Mouse (Mus musculus): ENCODE measurements around the gene Bcas1.

DNA sequence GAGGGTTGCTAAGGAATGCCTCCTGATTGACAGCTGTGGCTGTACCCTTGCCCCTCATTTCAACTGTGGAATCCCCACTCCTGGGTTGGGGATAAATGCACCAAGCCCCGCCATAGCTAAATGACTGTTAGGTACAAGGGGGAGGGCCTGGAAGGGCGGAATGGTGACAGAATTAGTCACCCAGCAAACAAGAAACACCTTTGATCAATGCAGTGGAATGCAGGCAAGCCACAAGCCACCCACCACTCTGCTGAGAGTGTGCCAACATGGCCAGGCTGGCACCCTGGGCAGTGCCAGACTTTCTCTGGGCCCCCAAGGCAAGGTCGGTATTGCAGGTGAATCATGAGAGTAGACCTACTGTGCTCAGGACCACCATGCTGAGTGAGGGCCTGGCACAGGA is 3.5 kb downstream of the Bcas1 start:
- TF ChIP-seq ZNF384 (IDR thresholded peaks at IDR 0.05; ENCODE audit: low read depth, low read length) (no peak), CHD2 (IDR thresholded peaks at IDR 0.05; ENCODE audit: low read depth, low read length) (no peak)

Data from ES-E14 (cell line).